Mouse (Mus musculus) kidney, postnatal 4 days (tissue): ENCODE measurements around the gene Dnajc27.

Experiments used
- DNase-seq, 2 experiments: peaks; one replicate each; pipeline ENCODE4 v3.0.0; 2021; ENCODE audit warnings: mixed read lengths in 2 of 2

The Dnajc27 gene

DNA sequence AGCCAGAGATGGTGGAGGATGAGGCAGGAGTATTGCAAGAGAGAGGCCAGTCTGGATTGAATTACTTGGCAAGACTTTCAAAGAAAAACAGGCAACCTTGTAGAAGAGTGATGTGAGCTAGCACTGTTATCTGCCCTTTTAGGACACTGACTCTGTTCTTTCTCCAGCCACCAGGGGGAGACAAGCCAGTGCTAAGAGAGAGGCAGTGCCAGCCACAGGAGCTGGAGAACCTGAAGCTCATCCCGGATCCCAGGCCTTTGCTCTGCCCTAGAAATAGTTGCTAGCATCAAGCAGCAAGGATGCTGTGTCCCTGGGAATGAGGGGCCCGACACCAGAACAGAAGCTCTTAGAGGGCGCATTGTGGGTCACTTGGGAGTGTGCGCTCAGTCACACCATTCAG is 25.0 kb downstream of the Dnajc27 start:
- peak; percentile 84 to 87 for DNase-seq

DNA sequence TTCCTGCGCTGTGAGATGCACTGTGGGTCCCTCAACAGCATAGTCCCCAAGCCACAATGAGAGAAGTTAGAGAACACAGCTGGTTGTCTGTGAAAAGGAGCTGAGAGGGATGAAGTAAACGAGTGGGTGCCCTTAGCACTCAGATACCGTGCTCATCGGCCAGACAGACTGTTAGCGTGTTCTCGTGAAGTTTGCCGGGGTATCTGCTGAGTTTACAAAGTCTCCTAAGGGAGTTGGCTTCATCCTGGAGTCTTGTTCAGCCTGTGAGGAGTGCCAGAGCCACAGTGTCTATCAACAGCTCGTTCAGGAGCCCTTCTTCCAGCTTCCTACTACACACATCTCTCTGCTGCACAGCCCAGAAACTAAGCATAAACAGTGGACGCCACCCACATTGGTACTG is 33.7 kb downstream of the Dnajc27 start:
- DNase-seq, result no peak

DNA sequence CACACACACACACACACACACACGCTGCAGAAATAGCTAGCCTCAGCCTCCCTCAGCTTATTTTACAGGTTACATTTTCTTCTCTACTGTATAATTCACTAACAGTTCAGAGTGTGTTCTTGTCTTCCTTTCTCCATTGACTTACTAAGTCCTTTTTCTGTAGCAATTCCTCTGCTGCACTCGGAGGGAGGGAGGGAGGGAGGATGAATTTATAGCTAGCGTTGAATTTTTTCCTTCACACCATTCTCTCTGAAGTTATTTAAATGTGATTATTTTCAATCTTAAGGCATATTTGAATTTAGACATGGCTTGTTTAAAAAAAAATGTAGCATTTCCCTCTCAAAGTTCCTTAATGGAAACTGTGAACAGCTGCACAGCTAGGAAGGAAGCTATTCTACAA is 34.8 kb downstream of the Dnajc27 start:
- DNase-seq, result no peak

DNA sequence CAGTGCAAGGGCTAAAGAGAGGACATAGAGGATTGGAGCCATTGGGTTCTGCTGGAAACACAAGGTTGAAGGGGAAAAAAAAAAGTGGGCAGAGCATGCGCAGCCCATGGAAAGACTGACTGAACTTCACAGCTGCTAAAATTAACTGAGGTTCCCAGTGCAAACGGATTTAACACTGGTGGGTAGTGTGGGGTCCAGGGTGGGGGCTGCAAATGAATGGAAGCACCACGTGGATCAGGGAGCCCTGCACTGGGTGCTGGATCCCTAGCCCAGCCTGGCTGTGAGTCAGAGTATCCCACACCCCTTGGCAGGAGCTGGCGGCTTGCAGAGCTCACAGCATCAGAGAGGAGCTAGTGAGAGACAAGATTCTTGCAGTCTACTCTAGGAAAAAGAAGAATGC is 35.2 kb downstream of the Dnajc27 start:
- no peak for DNase-seq

DNA sequence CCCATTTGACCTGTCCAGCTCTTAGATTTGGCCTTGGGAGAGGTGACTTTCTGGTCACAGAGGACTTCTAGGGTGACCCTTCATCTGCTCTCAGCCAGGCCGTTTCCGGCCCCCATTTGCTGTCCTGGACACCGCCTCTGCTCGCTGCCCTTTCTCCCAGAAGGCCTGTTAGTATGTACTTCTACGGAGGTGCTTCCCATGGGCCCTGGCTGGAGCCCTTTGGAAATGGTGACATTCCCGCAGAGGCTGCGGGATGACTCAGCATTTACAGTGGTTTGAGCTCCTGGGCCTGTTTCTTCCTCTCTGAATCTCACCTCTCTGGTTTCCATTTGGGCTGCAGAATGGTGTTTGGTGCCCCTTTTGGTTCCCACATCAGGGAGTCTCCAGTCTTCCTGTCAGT is 45.0 kb downstream of the Dnajc27 start:
- DNase-seq, result no peak

DNA sequence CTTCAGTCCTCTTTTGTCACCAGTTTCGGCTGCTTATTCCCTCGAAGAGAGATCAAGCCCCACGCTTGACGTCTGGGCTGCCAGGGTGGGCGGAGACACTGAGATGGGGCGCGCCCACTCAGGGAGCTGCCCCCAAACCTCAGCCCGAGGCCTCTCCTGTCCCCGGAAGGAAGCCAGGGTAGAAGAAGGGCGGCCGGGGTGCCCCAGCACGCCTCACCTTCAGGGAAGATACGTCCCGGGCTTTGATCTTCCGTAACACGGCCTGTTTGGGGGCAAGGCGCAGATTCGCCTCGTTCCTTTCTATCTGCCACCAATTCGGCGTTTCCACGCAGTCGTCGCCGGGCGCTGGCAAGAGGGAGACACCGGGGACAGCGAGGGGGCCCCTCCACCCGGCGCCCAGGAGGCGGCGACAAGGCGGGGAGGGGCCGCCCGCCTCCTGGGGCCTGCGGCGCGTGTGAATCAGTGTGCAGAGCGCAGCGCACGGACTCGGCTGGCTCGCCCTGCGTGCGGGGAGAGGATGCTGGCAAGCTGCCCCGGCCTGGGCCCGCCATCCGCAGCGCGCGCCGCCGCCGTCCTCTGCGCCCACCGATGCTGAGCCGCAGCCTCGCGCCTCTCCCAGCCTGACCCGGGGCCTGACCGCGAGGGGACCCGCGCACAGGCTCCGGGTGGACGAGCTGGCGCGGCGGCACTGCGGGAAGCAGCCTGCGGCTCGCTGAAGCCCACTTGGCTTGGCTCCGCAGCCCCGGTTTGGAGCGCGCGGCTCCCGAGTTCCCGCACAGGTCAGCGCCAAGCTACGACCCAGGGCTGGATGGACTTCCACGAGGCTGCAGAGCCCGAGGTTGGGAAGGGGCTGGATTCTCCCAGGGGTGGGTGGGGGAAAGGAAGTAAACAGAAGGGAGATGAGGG is 50.8 kb downstream of the Dnajc27 start, which contains the start of gene Adcy3:
TSS of gene Adcy3 (plus strand) at position 163 of the 906 bp plus-strand sequence.
- peak; percentile 75 to 80 for DNase-seq

DNA sequence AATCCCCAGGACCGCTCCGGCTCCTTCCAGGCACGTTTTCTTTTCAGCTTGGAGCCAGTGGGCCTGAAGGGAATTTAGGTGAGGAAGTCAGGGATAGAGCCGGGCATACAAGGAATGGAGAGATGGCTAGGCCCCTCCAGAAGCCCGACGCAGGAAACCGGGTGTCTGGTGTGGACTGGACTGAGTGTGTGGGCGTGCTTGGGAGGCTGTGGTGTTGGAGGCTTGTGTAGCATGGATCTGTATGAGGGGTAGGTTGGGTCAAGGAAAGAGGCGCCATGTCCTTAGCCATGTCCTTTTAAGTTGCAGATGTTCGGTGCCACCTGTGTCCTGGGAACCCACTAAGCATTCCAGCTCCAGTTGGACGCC is 51.4 kb downstream of the Dnajc27 start:
- DNase-seq, result no peak

DNA sequence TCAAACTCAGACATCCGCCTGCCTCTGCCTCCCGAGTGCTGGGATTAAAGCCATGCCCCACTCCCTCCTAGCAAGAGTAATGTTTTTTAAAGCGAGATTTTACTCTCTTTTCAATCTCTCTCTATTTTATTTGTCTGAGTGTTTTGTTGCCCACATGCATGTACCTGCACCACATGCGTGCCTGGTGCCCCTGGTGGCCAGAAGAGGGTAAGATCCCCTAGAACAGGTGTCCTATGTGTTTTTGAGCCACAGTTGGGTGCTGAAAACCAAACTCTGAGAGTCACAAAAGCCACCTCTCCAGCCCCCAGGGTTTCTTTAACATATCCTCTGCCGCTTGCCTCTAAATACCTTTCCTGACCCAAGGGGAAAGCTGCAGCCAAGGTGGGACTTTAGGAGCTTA is 60.8 kb downstream of the Dnajc27 start:
- no peak for DNase-seq

DNA sequence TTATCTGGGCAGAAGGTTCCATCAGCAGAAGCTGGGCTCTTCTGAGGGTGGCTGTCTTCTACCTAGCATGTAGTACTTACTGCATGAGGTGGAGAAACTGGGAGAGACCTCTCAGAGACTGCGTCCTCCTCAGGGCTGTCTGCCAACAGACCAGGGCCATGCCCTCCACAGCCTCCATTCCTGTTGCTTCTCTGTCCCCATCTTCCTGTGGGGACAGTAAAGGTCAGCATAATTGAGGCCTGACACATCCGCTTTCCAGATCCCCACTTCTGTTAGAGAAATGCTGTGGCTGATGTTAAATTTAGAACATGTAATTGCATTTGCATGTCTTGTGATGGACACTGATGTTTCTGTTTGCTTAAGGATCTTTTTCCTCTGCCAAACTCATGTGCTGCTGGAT is 68.6 kb downstream of the Dnajc27 start:
- DNase-seq, result no peak

DNA sequence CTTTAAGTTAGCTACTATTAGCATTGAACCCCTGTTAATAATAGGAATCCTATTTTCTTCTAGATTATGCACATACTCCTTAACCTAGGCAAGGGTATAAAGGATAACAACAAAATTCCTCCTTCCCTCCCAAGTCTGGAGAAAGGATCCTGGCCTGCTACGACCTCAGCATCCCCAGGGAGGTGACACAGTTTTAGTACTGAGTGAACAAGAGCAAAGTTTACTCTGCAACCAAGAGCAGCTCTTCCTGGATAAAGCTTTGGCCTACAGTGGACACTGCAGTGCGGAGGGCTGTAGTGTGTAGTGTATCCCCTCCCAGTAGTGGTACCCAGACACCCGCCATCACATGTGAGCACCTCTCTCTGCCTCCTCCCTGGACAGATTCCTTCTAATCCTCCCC is 69.6 kb downstream of the Dnajc27 start:
- no peak for DNase-seq

DNA sequence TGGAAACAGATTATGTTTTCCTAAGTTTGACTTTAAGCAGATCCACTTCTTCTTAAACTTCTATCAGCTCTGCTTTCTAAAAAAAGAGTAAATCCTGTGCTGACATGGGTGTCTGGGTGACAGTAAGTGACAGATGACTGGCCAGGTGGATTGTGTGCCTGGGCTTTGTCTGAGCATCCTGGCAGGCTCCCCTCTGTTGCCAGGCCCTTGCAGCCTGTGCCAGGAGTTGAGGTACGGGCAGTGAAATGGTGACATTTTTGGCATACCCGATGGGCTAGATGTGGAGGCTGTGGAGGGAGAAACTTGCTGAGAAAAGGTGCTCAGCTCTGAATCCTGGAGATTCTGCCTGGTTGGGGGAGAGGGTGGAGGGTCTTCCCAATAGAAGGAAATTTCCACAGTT is 75.1 kb downstream of the Dnajc27 start:
- DNase-seq, result no peak

DNA sequence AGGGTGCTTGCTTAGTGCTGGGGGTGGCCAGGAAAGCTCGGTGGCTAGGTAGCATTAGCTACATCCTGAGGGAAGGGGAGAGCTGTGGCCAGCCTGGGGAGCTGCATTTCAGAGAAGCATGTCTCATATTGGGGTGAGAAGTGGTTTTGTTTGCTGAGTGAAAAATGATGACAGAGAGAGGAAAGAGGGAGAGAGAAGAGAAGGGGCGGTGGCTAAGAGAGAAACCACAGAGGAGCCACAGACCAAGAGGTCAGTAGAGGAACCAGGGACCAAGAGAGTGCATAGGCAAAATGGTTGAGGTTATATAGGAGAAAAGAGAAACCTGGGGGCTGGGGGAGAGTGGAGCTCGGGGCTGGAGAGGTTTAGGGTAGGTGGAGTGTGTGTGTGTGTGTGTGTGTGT is 75.8 kb downstream of the Dnajc27 start:
- no peak for DNase-seq

DNA sequence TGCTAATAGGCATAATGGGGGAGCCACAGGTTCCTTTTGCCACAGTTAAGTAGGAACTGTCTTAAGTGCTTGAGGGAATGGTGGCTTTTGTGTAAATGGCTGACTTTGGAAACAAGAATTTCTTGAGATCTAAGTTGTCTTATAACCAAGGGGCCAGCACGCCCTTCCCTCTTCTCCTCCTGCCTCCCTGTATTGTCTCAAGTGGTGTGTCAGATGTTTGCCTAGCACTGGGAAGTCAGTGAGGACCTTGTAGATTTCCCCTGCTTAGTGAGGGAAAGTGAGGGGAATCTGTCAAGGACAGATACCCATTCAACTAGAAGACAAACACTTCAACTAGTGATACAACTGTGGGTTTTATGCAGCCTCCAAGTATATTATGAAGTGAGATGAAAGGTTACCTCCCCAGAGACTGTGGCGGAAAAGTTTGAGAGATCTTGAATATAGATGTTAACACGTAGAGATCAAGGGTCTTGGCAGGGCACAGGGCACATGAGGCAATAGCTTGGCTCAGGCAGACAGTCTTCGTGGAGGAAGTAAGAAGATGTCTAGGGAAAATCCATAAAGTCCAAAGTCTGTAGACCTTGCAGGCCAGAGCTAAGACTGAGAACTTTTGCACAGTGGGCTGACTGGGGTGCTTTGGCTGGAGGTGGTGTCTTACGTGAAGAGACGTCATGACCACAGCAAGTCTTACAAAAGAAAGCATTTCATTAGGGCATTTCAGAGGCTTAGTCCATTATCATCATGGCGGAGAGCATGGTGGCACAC is 76.7 kb downstream of the Dnajc27 start:
- DNase-seq, result no peak
